ENCODE assay signal across 15 mouse cellular contexts in the genomic region with DNA sequence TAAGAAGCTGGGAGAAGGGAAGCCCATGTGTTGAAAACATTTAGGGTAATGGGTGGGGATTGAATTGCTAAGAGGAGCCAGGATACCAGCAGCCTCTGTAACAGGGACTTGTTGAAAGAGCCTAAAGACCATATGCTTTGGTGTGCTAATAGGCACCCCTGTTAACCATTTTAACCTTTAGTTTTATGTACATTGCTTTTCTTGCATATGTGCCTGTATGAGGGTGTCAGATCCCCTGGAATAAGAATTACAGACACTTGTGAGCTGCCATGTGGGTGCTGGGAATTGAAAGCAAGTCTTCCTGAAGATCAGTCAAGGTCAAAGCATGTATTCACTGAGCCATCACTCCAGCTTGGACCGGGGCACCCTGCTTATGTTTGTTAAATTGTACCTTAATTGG. TPM values are rescaled to one million over a fixed set of nuclear protein-coding genes. Genes with fewer than 3 reads are reported as not detected.
"Had no signal": no experiment of that assay in that cellular context is flagged by ENCODE, and none has a peak within 500 bp of the region (broad histone marks: within the 10 kb centered on the region; RNA-seq: fewer than 3 reads in every experiment).

No protein-coding gene starts in this region.

- DNase-seq: liver, postnatal 0 days; lung, adult 2 months; lung, postnatal 14 days; lung, postnatal 36 days; right cerebral cortex, postnatal 14 days; thymus, adult 18-20 months; thymus, postnatal 14 days; thymus, postnatal 4 days had no signal

- ATAC-seq: liver, postnatal 0 days; lung, postnatal 0 days; midbrain, embryonic 13.5 days; midbrain, embryonic 15.5 days had no signal

RNA-seq across cellular contexts. Expression of gene Spata4, which starts 35.4 kb away (rescaled TPM):
- total RNA-seq: megakaryocyte progenitor cell, adult 5-6 weeks; midbrain, postnatal 0 days; monocyte, adult 5-6 weeks; neutrophil, adult 5-6 weeks had no signal

RNA-seq across cellular contexts. Expression of gene Asb5, which starts 35.8 kb away (rescaled TPM):
- total RNA-seq: monocyte, adult 5-6 weeks had no signal
